Mouse (Mus musculus): ENCODE data around the gene Stk40. TPM values are rescaled to one million over a fixed set of nuclear protein-coding genes. Genes with fewer than 3 reads are reported as not detected.

Stk40 gene
- polyA plus RNA-seq, 1 experiment from 2014 or later: 35.1 TPM

DNA sequence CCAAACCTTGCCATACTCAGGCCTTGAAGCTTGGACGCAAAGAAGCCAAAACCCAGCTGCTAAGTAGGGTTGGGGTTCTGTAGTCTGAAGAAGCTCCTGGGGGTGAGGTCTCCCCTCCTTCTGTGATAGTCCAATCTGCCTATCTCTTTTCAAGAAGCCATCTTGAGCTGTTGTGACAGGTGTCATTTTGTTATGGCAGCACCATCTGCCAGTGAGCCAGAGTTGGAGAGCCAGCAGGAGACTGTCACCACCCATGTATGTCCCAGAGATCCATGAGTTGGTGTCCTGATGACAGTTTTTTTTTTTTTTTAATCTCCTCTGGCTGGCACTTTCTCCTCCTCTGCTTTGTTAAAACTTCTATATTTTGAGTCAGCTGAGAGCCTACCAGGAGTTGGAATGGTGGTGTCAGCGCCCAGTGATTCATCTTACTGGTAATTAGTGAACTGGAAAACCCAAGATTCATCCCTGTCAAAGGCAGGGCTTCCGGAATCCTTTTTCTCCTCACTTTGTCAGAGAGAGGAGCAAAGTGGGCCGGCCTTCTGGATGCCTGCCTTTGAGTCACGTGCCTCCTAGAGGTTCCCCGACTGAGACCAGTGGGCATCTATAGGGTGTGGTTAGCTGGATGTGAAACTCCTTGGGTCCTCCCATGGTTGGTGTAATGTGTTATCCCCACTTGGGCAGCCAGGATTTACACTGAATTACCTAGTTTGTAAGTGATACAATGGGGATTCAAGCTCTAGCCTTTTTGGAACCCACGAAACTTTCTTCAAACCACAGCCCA, 1.5 kb upstream of the Stk40 start:
- no peak for ATAC-seq (ENCODE audit: low FRiP score)
- Histone ChIP-seq H3K36me3 (peaks cover 7% of the 10 kb centered on the region; the same call in 1 of the 2 replicates), H3K4me1 (replicated peaks) (peaks cover 61% of the 10 kb centered on the region), H3K9ac (peak overlapping the region; percentile 69; the same call in 1 of the 2 replicates), H3K27ac (peak overlapping the region; percentile 92), H3K4me3 (peak overlapping the region; percentile 92), H3K9me3 (no peaks in the 10 kb centered on the region), H3K27me3 (no peaks in the 10 kb centered on the region), H3K4me2 (peak overlapping the region; percentile 99)
- WGBS: 39% methylated on average over 7 of the region's 7 CpGs

GRCm38 (mm10) chr4:126103057-126103581, 638 bp upstream of the Stk40 start:
- H3K4me3 ChIP-seq: peak overlapping the region; percentile 92
- peaks cover 69% of the 10 kb centered on the region for H3K4me1 ChIP-seq (replicated peaks)
- H3K9ac ChIP-seq: peak overlapping the region; percentile 69
- no peaks in the 10 kb centered on the region for H3K27me3 ChIP-seq
- H3K27ac ChIP-seq: peak overlapping the region; percentile 92
- no peaks in the 10 kb centered on the region for H3K9me3 ChIP-seq
- peaks cover 7% of the 10 kb centered on the region; the same call in 1 of the 2 replicates for H3K36me3 ChIP-seq
- peak overlapping the region; percentile 99 for H3K4me2 ChIP-seq
- ATAC-seq (ENCODE audit: low FRiP score): peak; percentile 49
- 1% methylated on average over 15 of the region's 15 CpGs for WGBS

DNA sequence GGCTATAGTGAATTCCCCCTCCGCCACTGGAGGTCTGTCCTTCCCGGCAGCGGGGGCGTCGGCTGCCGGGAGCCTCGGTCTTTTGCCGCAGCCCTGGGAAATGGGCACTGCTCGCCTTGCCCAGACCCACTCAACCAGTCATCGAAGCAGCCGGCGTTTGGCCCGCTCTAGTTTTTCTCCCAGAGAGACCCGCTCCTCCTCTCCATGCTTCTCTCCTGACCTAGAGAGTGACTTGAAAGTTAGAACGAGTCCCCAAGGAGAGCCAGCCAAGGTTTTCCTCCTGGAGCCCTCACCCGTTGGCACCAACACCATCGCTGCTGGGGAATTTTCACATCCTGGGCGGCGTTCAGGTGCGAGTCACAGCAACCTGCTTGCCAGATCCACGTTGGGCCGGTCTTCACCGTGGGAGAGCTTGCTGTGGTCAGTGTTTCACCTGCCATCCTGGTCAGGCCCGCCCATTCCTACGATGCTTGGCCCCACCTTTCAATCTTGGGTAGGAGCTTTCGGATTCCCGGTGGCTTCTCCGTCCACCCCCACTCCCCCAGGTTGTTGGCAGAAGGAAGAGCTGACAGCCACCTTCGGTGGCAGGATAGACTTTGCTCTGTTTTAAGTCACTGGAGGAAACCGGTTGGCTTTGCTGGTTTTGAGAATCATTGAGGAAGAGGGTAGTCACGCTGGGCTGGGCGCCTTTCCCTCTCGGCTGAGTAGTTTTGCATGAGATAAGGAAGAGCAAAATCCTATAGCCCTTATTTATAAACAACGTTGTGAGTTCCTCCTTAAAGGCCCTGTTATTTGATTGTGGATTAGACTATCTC, 711 bp downstream of the Stk40 start:
- 2% methylated on average over 34 of the region's 34 CpGs for WGBS
- peak overlapping the region; percentile 92 for H3K4me3 ChIP-seq
- peak overlapping the region; percentile 95 for H3K9ac ChIP-seq
- H3K27me3 ChIP-seq: no peaks in the 10 kb centered on the region
- peak overlapping the region; percentile 80; the same call in 1 of the 2 replicates for H3K27ac ChIP-seq
- peak; percentile 38 for ATAC-seq (ENCODE audit: low FRiP score)
- peaks cover 73% of the 10 kb centered on the region for H3K4me1 ChIP-seq (replicated peaks)
- no peaks in the 10 kb centered on the region for H3K9me3 ChIP-seq
- H3K4me2 ChIP-seq: peak overlapping the region; percentile 99
- no peaks in the 10 kb centered on the region for H3K36me3 ChIP-seq

DNA sequence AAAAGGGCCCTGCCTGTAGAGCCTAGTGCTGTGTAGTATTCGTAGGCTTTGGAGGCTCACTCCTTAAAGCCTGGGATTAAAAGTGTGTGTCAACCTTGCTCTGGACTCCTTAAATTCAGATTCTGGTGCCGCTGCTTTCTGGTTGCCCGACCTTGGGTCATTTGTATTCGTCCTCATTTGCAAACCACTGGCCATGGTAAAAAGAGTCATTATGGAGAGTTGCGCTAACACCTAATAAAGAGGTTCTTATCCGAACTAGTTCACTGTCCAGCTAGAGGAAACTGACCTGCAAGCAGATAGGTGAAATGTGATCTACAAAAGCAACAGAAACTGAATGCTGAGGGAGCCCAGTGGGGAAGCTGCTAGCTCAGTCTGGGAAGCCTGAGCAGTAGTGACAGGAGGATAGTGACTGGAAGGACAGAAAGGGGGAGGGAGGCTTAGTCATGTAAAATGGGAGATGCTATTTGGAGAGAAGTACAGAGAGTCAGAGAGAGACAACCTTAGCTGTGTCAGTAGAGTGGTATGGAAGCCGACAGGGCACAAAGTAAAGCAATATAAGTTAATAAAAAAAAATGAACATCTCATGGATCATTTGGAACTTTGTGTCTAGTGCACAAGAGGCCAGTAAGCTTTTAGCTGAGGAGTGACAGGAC, 1.5 kb downstream of the Stk40 start:
- H3K9me3 ChIP-seq: no peaks in the 10 kb centered on the region
- H3K4me1 ChIP-seq (replicated peaks): peaks cover 79% of the 10 kb centered on the region
- no peaks in the 10 kb centered on the region for H3K36me3 ChIP-seq
- no peaks in the 10 kb centered on the region for H3K27me3 ChIP-seq
- no peak for ATAC-seq (ENCODE audit: low FRiP score)
- no peak overlapping the region for H3K27ac ChIP-seq
- H3K4me3 ChIP-seq: peak overlapping the region; percentile 92
- peak overlapping the region; percentile 95 for H3K9ac ChIP-seq
- WGBS: 47% methylated on average over 7 of the region's 7 CpGs
- H3K4me2 ChIP-seq: peak overlapping the region; percentile 99

DNA sequence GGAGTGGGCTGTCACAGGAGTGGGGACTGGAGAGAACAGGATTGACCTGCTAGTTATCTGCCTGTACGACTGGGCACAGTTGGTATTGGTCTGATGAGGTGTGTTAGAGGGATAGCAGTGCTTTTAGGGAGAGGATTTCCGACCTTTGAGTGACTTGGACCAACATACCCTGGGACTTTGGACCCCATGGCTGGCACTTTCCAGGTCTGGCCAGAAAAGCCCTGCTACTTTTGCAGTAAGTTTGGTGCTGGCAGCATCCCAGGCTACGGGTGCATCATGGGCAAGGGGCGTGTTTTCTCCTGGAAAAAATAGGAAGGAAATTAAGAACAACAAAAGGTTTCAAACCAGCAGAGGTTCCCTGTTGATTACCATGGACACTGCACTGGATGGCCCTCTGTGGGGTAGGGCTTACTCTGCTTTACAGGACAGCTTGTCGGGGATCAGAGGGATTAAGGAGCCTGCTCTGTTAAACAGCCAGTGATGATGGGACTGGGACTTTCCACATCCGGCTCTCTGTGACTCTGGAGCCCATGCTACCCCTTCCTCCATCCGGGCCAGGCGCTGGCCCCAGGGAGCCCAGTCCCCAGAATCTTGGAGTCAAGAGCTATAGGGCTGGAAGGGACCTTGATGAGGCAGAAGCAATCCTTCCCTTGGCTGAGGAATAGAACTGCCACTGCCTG, 4.4 kb downstream of the Stk40 start:
- Histone ChIP-seq H3K9me3 (no peaks in the 10 kb centered on the region), H3K27me3 (no peaks in the 10 kb centered on the region), H3K4me3 (no peak overlapping the region), H3K4me2 (no peak overlapping the region), H3K36me3 (no peaks in the 10 kb centered on the region), H3K27ac (0 out of 2 replicates have a peak overlapping the region, but pooled peaks have one; percentile 30), H3K9ac (peak overlapping the region; percentile 43; the same call in 1 of the 2 replicates), H3K4me1 (replicated peaks) (peaks cover 79% of the 10 kb centered on the region)
- no peak for ATAC-seq (ENCODE audit: low FRiP score)
- WGBS: 56% methylated on average over 8 of the region's 8 CpGs

GRCm38 (mm10) chr4:126109613-126110373, 6.0 kb downstream of the Stk40 start:
- no peaks in the 10 kb centered on the region for H3K9me3 ChIP-seq
- H3K9ac ChIP-seq: peak overlapping the region; percentile 65
- no peaks in the 10 kb centered on the region for H3K27me3 ChIP-seq
- H3K27ac ChIP-seq: peak overlapping the region; percentile 85
- H3K4me3 ChIP-seq: no peak overlapping the region
- no peak for ATAC-seq (ENCODE audit: low FRiP score)
- WGBS: 76% methylated on average over 10 of the region's 10 CpGs
- peak overlapping the region; percentile 37; the same call in 1 of the 2 replicates for H3K4me2 ChIP-seq
- no peaks in the 10 kb centered on the region for H3K36me3 ChIP-seq
- peaks cover 79% of the 10 kb centered on the region for H3K4me1 ChIP-seq (replicated peaks)

DNA sequence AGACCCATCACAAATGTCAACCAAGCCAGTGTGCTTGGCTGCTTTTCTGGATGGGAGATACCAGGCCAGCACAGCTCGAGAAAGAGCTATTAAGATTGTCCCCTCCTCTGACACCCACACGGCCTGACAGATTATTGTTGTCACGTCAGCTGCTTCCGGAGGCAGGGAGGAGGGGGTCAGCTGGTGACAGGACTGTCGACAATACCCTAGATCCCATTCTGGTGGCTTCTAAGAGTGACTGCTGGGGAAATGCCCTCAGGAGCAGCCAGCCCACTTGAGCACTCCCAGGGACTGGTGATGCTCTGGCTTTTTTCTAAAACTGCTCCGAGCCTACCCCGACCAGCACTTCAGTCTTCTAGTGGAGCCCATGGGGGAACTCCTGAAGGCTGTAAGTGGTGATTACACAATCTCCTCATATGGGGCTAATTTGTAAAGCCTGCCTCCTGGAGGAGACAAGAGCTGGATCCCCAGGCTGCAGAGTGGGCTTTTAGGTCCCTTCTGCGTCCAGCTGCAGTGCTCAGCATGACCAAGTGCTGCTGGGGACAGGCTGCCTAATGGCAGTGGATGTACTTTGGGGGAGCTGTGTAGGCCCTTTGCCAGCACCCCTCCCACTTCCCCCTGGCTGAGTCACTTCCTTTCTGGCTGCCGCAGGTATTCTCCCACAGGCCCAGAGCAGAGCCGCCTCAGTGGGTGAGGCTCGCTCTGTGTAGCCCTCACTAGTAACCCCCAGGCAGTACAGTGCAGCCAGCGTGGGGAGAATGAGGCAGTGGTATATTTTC, 6.8 kb downstream of the Stk40 start:
- no peaks in the 10 kb centered on the region for H3K9me3 ChIP-seq
- peak overlapping the region; percentile 65 for H3K9ac ChIP-seq
- no peak overlapping the region for H3K4me3 ChIP-seq
- H3K4me1 ChIP-seq (replicated peaks): peaks cover 75% of the 10 kb centered on the region
- H3K27ac ChIP-seq: peak overlapping the region; percentile 85
- no peaks in the 10 kb centered on the region for H3K27me3 ChIP-seq
- peak overlapping the region; percentile 37 for H3K4me2 ChIP-seq
- 5% methylated on average over 12 of the region's 12 CpGs for WGBS
- ATAC-seq (ENCODE audit: low FRiP score): peak; percentile 57
- no peaks in the 10 kb centered on the region for H3K36me3 ChIP-seq

- no peak for ATAC-seq (ENCODE audit: low FRiP score)
- Histone ChIP-seq H3K9ac (peak overlapping the region; percentile 65), H3K27me3 (no peaks in the 10 kb centered on the region), H3K27ac (peak overlapping the region; percentile 85), H3K4me3 (no peak overlapping the region), H3K4me2 (peak overlapping the region; percentile 37), H3K9me3 (no peaks in the 10 kb centered on the region), H3K4me1 (replicated peaks) (peaks cover 75% of the 10 kb centered on the region), H3K36me3 (no peaks in the 10 kb centered on the region)
- WGBS: 20% methylated on average over 7 of the region's 7 CpGs
Observed at GRCm38 (mm10) chr4:126111153-126111549, 7.4 kb downstream of the Stk40 start.

- Histone ChIP-seq H3K9ac (0 out of 2 replicates have a peak overlapping the region, but pooled peaks have one; percentile 19), H3K36me3 (peaks cover 5% of the 10 kb centered on the region; the same call in 1 of the 2 replicates)
- WGBS: 80% methylated on average over 4 of the region's 4 CpGs
Observed at GRCm38 (mm10) chr4:126113243-126113642, 9.5 kb downstream of the Stk40 start.

DNA sequence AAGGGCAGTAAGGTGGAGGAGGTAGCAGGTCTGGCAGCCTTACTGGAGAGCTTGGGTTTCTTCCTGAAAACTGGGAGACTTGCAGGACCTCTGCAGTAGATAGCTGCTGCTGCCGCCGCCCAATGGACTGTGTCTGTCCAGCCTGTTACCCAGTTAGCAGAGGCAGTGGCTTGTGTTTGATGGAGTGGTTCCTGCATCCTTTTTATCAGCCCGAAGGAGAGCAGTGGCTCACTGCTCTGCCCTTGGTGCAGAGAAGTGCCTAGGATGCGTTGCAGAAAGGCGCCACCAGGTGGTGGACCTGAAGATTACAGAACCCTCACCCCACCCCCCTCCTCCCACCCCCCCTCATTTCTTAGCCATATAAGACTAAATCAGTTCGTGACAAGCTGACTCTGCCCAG, 10.2 kb downstream of the Stk40 start:
- Histone ChIP-seq H3K27me3 (no peaks in the 10 kb centered on the region), H3K9ac (no peak overlapping the region), H3K4me2 (no peak overlapping the region), H3K9me3 (no peaks in the 10 kb centered on the region), H3K27ac (no peak overlapping the region), H3K4me3 (no peak overlapping the region), H3K36me3 (peaks cover 9% of the 10 kb centered on the region; the same call in 1 of the 2 replicates), H3K4me1 (replicated peaks) (peaks cover 64% of the 10 kb centered on the region)
- ATAC-seq (ENCODE audit: low FRiP score): no peak
- WGBS: 22% methylated on average over 6 of the region's 6 CpGs

More at GRCm38 (mm10) chr4:126113243-126113642, 9.5 kb downstream of the Stk40 start:
- H3K9me3 ChIP-seq: no peaks in the 10 kb centered on the region
- H3K27ac ChIP-seq: no peak overlapping the region
- H3K4me1 ChIP-seq (replicated peaks): peaks cover 64% of the 10 kb centered on the region
- no peak for ATAC-seq (ENCODE audit: low FRiP score)
- no peak overlapping the region for H3K4me2 ChIP-seq
- H3K27me3 ChIP-seq: no peaks in the 10 kb centered on the region
- H3K4me3 ChIP-seq: no peak overlapping the region
